Mouse (Mus musculus): ENCODE data around the gene Krt33a.

GRCm38 (mm10) chr11:99983442-99983841 lies 32.6 kb downstream of the Krt33a start:
- TF ChIP-seq MAFK (IDR thresholded peaks at IDR 0.05; ENCODE audit: insufficient replicate concordance, low read length) = no peak
- TF ChIP-seq CTCF (conservative IDR thresholded peaks at IDR 0.05 in 1 of 2, IDR thresholded peaks at IDR 0.05 in 1 of 2; ENCODE audit: low read depth in 2 of 2, low read length in 2 of 2) = peak in 1 of 2 experiments; percentile 13; a peak in 1 of 4 replicates
- TF ChIP-seq SIN3A (IDR thresholded peaks at IDR 0.05; ENCODE audit: low read length) = no peak
- no peak for TF ChIP-seq TBP (conservative IDR thresholded peaks at IDR 0.05; ENCODE audit: low read depth, low read length)
- no peak for TF ChIP-seq UBTF (IDR thresholded peaks at IDR 0.05; ENCODE audit: low read depth, low read length)
